Mouse (Mus musculus): Measurements from ENCODE around the gene 4930519G04Rik. TPM values are rescaled to one million over a fixed set of nuclear protein-coding genes. Genes with fewer than 3 reads are reported as not detected.

Gene 4930519G04Rik
- not detected in 2 replicates for polyA plus RNA-seq (2021; fragmentation: Nextera tagmentation)
- long read RNA-seq, experiment 1 = 0 reads
- long read RNA-seq, experiment 2 = 0 reads

GRCm38 (mm10) chr5:114853364-114853763 is at the start of gene 4930519G04Rik:
TSS of gene 4930519G04Rik (plus strand) at chr5:114853664.

GRCm38 (mm10) chr5:114822796-114823688 is 30.4 kb upstream of the 4930519G04Rik start, which contains the start of gene 1500011B03Rik:
TSS of gene 1500011B03Rik (minus strand) at chr5:114823468.

GRCm38 (mm10) chr5:114858582-114858981 is 5.1 kb downstream of the 4930519G04Rik start, which contains the start of gene Gm9936:
TSS of gene Gm9936 (minus strand) at chr5:114858682.

GRCm38 (mm10) chr5:114896688-114897373 is 43.4 kb downstream of the 4930519G04Rik start, which contains the start of gene Oasl2:
TSS of gene Oasl2 (plus strand) at chr5:114896936.

GRCm38 (mm10) chr5:114922998-114923473 is 69.6 kb downstream of the 4930519G04Rik start, which contains the start of gene Oasl1:
TSS of gene Oasl1 (plus strand) at chr5:114923240.

Other genes starting within 250 kb of the 4930519G04Rik start
- 0.68 and 0.77 TPM in 2 replicates for gene Trpv4, start 195.2 kb upstream of the 4930519G04Rik start, polyA plus RNA-seq (2021; fragmentation: Nextera tagmentation)
- gene Gltp, start 162.7 kb upstream of the 4930519G04Rik start, polyA plus RNA-seq (2021; fragmentation: Nextera tagmentation) = 71.3 and 91.9 TPM in 2 replicates
- gene Tchp, start 145.9 kb upstream of the 4930519G04Rik start, polyA plus RNA-seq (2021; fragmentation: Nextera tagmentation) = 3.8 and 4.2 TPM in 2 replicates
- 4.5 and 7.9 TPM in 2 replicates for gene Ankrd13a, start 79.0 kb upstream of the 4930519G04Rik start, polyA plus RNA-seq (2021; fragmentation: Nextera tagmentation)
- gene Git2, start 78.1 kb upstream of the 4930519G04Rik start, polyA plus RNA-seq (2021; fragmentation: Nextera tagmentation) = 15.5 and 20.1 TPM in 2 replicates
- 253 and 313 TPM in 2 replicates for gene 1500011B03Rik, start 30.2 kb upstream of the 4930519G04Rik start, polyA plus RNA-seq (2021; fragmentation: Nextera tagmentation)
- gene Gm9936, start 5.0 kb downstream of the 4930519G04Rik start, polyA plus RNA-seq (2021; fragmentation: Nextera tagmentation) = 0.12 and 0.18 TPM in 2 replicates
- gene Oasl2, start 43.3 kb downstream of the 4930519G04Rik start, polyA plus RNA-seq (2021; fragmentation: Nextera tagmentation) = 4.5 and 5.4 TPM in 2 replicates
- gene Oasl1, start 69.6 kb downstream of the 4930519G04Rik start, polyA plus RNA-seq (2021; fragmentation: Nextera tagmentation) = 0.15 and 0.44 TPM in 2 replicates
- 207 and 285 TPM in 2 replicates for gene 2210016L21Rik, start 88.5 kb downstream of the 4930519G04Rik start, polyA plus RNA-seq (2021; fragmentation: Nextera tagmentation)
- not detected in 2 replicates for gene Hnf1a, start 117.4 kb downstream of the 4930519G04Rik start, polyA plus RNA-seq (2021; fragmentation: Nextera tagmentation)
- gene Sppl3, start 157.5 kb downstream of the 4930519G04Rik start, polyA plus RNA-seq (2021; fragmentation: Nextera tagmentation) = 9.0 and 24.2 TPM in 2 replicates
- gene Gm10401, start 244.6 kb downstream of the 4930519G04Rik start, polyA plus RNA-seq (2021; fragmentation: Nextera tagmentation) = 8.4 and 17.3 TPM in 2 replicates